Mouse (Mus musculus): ENCODE measurements around the gene Nol9. TPM values are rescaled to one million over a fixed set of nuclear protein-coding genes. Genes with fewer than 3 reads are reported as not detected.
A peak's percentile ranks its signal among the peaks of the same experiment; 100 is the strongest.

Gene Nol9
- polyA plus RNA-seq, 1 experiment from 2014 or later: 33.5 TPM

DNA sequence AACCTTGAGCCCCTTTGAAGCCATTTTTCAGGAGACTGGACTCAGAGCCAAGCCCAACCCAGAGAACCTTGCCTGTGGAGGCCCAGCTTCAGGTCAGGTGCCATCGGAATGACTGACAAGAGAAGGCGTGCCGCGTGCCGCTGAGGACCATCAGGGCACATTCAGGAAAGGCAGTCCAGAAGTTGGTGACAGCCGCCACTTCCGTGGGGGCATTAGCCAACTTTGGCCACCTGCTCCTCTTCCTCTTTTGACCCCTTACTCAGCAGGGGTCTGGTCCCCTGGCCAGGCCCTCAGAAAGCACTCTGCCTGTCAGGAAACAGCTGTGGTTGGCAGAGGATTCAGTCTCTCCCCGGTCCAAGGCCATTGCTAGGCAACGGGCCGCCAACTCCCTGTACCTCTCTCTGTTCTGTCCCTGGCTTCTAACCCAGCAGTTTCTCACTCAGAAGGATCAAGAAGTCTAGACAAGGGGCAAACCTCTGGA lies 33.0 kb downstream of the Nol9 start, which contains the start of gene Plekhg5:
Gene Plekhg5 (plus strand): TSS at position 378 of the 481 bp plus-strand sequence.
- Histone ChIP-seq H3K9me3 (no peaks in the 10 kb centered on the region), H3K27me3 (replicated peaks) (no peaks in the 10 kb centered on the region), H3K27ac (no peak within 1 kb of the TSS), H3K9ac (no peak within 1 kb of the TSS), H3K4me2 (replicated peaks) (no peak within 1 kb of the TSS), H3K4me1 (0 out of 2 replicates have a peak, but pooled peaks cover 4% of the 10 kb centered on the region), H3K36me3 (no peaks in the 10 kb centered on the region), H3K4me3 (no peak within 1 kb of the TSS)
- ATAC-seq (ENCODE audit: low FRiP score, low read depth): no peak
- 69% methylated on average over 10 of the region's 10 CpGs for WGBS

DNA sequence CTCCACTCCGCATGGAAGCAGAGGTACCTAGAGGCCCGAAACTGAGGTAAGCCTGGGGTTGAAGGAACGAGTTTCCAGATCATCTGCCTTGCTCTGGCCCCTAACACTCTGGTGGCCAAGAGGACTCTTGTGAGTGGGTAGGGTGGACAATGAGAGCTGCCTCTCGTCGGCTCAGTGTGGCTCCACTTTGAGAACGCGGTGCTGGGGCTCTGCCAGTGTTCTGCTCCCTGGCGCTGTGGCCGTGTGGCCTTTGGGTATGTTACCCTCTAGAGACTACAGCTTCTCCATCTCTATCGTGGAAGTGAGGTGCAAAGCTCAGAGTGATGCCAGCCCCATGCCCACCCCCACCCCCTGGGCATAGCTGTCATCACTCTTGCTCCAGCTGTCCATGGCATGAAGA lies 33.5 kb downstream of the Nol9 start:
- no peak overlapping the region for H3K9ac ChIP-seq
- no peaks in the 10 kb centered on the region for H3K36me3 ChIP-seq
- 79% methylated on average over 10 of the region's 10 CpGs for WGBS
- no peaks in the 10 kb centered on the region for H3K27me3 ChIP-seq (replicated peaks)
- no peaks in the 10 kb centered on the region for H3K9me3 ChIP-seq
- no peak for ATAC-seq (ENCODE audit: low FRiP score, low read depth)
- no peak overlapping the region for H3K27ac ChIP-seq
- 0 out of 2 replicates have a peak, but pooled peaks cover 4% of the 10 kb centered on the region for H3K4me1 ChIP-seq
- no peak overlapping the region for H3K4me3 ChIP-seq
- H3K4me2 ChIP-seq (replicated peaks): no peak overlapping the region

DNA sequence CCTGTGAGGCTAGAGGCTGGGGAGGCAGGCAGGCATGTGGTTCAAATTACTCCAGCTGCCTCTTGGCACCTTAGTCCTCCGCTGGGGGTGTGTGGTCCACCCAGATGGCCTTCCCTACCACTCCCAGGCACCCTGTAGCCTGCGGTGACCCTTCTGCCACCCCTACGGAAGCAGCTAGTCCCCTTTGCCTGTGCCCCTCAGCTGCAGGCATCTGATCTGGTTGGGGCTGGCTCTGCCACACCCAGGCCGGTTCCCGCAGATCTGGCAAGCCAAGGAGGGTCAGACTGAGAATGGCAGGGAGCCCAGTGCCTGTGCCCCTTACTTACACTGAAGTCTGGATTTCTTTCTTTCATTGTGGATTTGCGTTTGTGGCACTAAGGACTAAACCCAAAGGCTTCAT lies 34.6 kb downstream of the Nol9 start:
- H3K4me3 ChIP-seq: no peak overlapping the region
- H3K27ac ChIP-seq: no peak overlapping the region
- no peak for ATAC-seq (ENCODE audit: low FRiP score, low read depth)
- WGBS: 87% methylated on average over 6 of the region's 6 CpGs
- no peaks in the 10 kb centered on the region for H3K36me3 ChIP-seq
- no peak overlapping the region for H3K4me2 ChIP-seq (replicated peaks)
- no peaks in the 10 kb centered on the region for H3K9me3 ChIP-seq
- no peak overlapping the region for H3K9ac ChIP-seq
- 0 out of 2 replicates have a peak, but pooled peaks cover 4% of the 10 kb centered on the region for H3K4me1 ChIP-seq
- H3K27me3 ChIP-seq (replicated peaks): no peaks in the 10 kb centered on the region

DNA sequence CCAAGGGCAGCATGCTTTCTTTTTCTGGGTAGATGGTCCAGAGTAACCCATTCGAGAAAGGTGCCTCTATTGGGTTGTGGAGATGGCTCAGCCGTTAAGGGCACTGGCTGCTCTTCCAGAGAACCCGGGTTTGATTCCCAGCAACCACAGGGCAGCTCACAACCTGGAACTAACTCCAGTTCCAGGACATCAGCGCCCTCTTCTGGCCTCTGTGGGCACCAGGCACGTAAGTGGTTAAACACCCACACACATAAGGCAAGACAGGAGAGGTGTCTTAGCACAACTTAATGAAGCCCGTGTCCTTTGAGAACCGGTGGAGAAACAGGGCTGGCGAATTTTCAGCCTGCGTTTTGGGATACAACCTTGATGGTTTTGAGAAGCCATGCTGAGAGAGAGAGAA lies 35.4 kb downstream of the Nol9 start:
- ATAC-seq (ENCODE audit: low FRiP score, low read depth): no peak
- WGBS: 81% methylated on average over 9 of the region's 9 CpGs
- Histone ChIP-seq H3K36me3 (no peaks in the 10 kb centered on the region), H3K9ac (no peak overlapping the region), H3K4me1 (0 out of 2 replicates have a peak, but pooled peaks cover 4% of the 10 kb centered on the region), H3K4me2 (replicated peaks) (no peak overlapping the region), H3K27me3 (replicated peaks) (no peaks in the 10 kb centered on the region), H3K4me3 (no peak overlapping the region), H3K9me3 (no peaks in the 10 kb centered on the region), H3K27ac (no peak overlapping the region)

DNA sequence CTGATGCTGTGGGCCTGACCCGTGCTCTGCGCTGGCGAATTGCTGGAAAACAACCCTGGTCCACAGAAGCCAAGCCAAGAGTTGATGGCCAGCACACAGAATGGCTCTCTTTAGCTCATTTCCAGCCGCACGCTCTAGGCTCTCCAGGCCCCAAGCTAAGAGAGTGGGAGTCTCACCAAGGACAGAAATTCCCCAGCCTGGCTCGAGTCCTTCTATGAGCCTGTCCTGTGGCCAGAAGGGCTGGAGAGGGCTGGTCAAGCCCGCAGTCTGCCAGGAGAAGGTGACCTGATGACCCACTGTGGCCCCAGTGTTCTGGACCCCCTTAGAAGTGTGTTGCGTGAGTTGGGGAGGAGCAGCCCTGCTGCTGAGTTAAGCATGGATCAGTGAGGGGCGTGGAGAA lies 38.1 kb downstream of the Nol9 start:
- WGBS: 93% methylated on average over 9 of the region's 9 CpGs
- Histone ChIP-seq H3K4me1 (0 out of 2 replicates have a peak, but pooled peaks cover 4% of the 10 kb centered on the region), H3K27ac (no peak overlapping the region)

DNA sequence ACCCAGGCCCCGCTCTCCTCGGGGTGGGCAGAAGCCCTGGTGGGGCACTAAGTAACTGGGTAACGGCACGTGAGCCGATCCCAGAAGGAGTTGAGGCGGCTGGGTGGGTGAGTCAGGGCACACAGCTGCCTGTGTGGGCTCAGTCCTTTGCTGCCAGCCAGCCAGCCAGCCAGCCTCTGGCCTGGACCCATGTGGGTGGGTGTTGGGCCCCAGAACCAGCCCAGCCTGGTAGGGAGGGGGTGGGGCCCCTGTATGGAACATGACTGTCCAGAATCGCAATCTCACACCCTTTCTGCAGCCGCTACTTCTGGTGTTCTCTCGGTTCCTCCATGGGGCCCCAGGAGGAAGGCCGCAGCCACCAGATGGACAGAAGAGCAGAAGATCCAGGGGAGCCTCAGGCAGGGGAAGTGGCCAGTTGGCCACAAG lies 39.0 kb downstream of the Nol9 start:
- 94% methylated on average over 10 of the region's 10 CpGs for WGBS
- no peaks in the 10 kb centered on the region for H3K9me3 ChIP-seq
- no peaks in the 10 kb centered on the region for H3K27me3 ChIP-seq (replicated peaks)
- no peak overlapping the region for H3K9ac ChIP-seq
- no peak overlapping the region for H3K27ac ChIP-seq
- no peaks in the 10 kb centered on the region for H3K4me1 ChIP-seq
- H3K36me3 ChIP-seq: no peaks in the 10 kb centered on the region
- ATAC-seq (ENCODE audit: low FRiP score, low read depth): no peak
- H3K4me3 ChIP-seq: no peak overlapping the region
- no peak overlapping the region for H3K4me2 ChIP-seq (replicated peaks)

More for the DNA sequence above, 38.1 kb downstream of the Nol9 start:
- H3K9me3 ChIP-seq: no peaks in the 10 kb centered on the region
- H3K27me3 ChIP-seq (replicated peaks): no peaks in the 10 kb centered on the region
- H3K36me3 ChIP-seq: no peaks in the 10 kb centered on the region
- no peak overlapping the region for H3K9ac ChIP-seq
- H3K4me3 ChIP-seq: no peak overlapping the region
- H3K4me2 ChIP-seq (replicated peaks): no peak overlapping the region
- ATAC-seq (ENCODE audit: low FRiP score, low read depth): no peak

DNA sequence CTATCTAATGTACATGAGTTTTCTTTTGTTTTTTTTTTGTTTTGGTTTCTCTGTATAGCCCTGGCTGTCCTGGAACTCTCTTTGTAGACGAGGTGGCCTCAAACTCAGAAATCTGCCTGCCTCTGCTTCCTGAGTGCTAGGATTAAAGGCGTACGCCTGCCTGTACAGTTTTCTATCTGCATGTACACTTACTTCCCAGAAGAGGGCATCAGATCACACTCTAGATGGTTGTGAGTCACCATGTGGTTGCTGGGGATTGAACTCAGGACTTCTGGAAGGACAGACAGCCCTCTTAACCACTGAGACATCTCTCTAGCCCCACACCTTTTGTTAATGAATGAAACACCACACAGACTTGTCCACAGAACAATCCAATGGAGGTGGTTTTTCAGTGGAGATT lies 40.1 kb downstream of the Nol9 start:
- no peak overlapping the region for H3K9ac ChIP-seq
- ATAC-seq (ENCODE audit: low FRiP score, low read depth): no peak
- WGBS: 96% methylated on average over 3 of the region's 3 CpGs
- no peak overlapping the region for H3K4me2 ChIP-seq (replicated peaks)
- no peaks in the 10 kb centered on the region; the same call in 1 of the 2 replicates for H3K27me3 ChIP-seq (replicated peaks)
- H3K9me3 ChIP-seq: no peaks in the 10 kb centered on the region
- H3K36me3 ChIP-seq: no peaks in the 10 kb centered on the region
- H3K27ac ChIP-seq: no peak overlapping the region
- H3K4me3 ChIP-seq: no peak overlapping the region
- H3K4me1 ChIP-seq: no peaks in the 10 kb centered on the region

DNA sequence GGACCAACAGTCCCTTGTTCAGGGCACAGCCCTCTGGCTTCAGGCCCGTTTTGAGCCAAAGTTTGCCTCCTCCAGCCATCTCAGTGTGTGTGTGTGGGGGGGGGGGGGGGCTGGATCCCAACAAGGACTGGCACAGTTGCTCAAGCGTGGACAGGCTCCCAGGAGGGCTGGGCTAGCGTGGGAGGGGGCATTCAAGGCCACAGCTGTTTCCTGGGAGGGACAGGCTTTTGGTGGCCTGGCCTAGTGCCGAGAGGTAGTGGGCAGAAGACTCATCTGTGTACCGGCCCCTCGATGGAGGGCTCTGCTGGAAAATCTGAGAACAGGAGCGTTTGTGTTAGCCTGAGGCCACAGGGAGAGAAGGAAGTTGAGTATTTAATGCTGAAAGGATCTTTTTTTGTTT lies 40.8 kb downstream of the Nol9 start:
- Histone ChIP-seq H3K4me3 (no peak overlapping the region), H3K4me1 (no peaks in the 10 kb centered on the region), H3K9me3 (no peaks in the 10 kb centered on the region), H3K36me3 (no peaks in the 10 kb centered on the region), H3K27me3 (replicated peaks) (no peaks in the 10 kb centered on the region; the same call in 1 of the 2 replicates), H3K27ac (no peak overlapping the region), H3K9ac (no peak overlapping the region), H3K4me2 (replicated peaks) (no peak overlapping the region)
- WGBS: 81% methylated on average over 7 of the region's 7 CpGs
- no peak for ATAC-seq (ENCODE audit: low FRiP score, low read depth)

DNA sequence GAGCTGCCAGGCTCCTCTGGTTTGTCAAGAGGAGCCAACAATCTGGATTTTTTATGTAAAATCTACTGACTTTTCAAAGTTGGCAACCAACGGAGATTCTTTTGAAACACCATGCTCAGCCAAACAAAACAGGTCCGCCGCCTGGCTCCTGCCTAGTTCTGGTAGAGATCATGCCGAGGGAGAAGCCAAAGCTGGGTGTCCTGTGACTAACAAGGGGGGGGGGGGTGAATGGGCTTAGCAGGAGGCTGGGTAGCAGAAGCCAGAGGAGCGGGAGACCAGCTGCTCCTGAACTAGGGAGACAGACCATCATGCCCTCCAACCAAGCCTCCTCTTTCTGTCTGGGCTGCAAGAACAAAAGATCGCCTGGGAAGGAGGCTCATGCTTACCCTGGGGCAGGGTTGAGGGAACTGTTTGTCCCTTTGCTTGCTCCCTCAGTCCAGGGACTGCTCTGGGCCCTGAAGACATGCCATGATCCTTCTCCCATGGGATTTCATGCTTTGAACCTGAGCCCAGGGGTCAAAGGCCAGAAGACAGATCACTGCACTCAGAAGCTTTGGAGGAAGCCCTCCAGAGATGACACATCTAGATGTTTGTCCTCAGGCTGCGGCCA lies 44.6 kb downstream of the Nol9 start:
- H3K9ac ChIP-seq: no peak overlapping the region
- no peak overlapping the region for H3K27ac ChIP-seq
- peaks cover 20% of the 10 kb centered on the region for H3K4me1 ChIP-seq
- 63% methylated on average over 7 of the region's 7 CpGs for WGBS
- H3K4me3 ChIP-seq: no peak overlapping the region
- peaks cover 3% of the 10 kb centered on the region; the same call in 1 of the 2 replicates for H3K27me3 ChIP-seq (replicated peaks)
- no peaks in the 10 kb centered on the region for H3K9me3 ChIP-seq
- no peak overlapping the region for H3K4me2 ChIP-seq (replicated peaks)
- no peaks in the 10 kb centered on the region for H3K36me3 ChIP-seq
- no peak for ATAC-seq (ENCODE audit: low FRiP score, low read depth)

DNA sequence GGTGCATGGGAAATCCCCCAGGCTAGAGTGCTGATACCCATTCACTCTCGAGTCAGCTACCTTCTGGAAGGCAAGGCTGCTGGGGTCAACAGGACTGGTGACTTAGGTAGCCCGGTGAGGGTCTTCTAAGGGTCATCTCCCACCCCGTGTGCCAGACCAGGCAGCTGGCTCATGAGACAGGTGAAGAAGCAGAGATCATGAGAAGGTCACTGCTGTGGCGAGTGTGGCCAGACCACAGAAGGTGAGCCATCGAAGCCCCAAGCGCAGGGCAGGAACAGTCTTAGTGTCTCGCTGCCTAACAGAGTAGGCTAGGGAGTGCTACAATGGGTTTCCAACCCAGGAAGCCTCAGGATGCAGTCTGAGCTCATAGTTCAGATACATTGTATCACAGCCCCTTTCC lies 45.5 kb downstream of the Nol9 start:
- no peak overlapping the region for H3K4me2 ChIP-seq (replicated peaks)
- H3K36me3 ChIP-seq: no peaks in the 10 kb centered on the region
- peaks cover 3% of the 10 kb centered on the region; the same call in 1 of the 2 replicates for H3K27me3 ChIP-seq (replicated peaks)
- peaks cover 21% of the 10 kb centered on the region for H3K4me1 ChIP-seq
- WGBS: 88% methylated on average over 7 of the region's 7 CpGs
- no peaks in the 10 kb centered on the region for H3K9me3 ChIP-seq
- H3K9ac ChIP-seq: no peak overlapping the region
- no peak overlapping the region for H3K27ac ChIP-seq
- no peak for ATAC-seq (ENCODE audit: low FRiP score, low read depth)
- no peak overlapping the region for H3K4me3 ChIP-seq

DNA sequence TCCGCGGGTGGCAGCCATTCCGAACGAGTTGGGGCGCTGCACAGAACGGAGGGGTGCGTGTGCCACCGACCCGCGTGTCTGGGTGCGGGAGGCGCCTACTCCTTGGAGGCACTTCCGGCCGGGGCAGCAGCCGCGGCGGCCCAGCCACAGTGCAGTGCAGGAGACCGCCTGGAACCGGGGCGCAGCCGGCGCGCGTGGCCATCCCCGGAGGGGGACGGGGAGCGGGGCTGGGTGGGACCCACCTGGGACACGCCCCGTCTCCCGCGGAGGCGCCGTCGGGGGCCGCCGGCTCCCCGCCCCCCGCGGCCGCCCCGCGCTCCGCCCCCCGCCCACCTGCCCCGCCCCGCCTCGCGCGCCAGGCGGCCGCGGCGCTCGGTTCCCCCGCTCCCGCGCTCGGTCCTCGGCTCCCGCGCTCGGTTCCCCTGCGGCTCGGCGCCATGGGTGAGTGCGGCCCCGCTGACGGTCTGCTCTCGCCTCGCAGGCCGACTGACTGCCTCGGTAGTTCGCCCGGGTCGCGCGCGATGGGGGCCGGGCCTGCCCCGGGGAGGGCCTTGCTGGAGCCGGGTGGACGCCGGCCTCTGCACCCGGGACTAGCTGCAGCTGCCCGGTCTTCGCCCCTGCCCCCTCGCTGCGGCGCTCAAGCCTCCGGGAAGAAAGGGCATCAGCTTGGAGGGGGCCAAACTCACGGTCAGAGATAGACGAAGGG lies 47.5 kb downstream of the Nol9 start:
- no peaks in the 10 kb centered on the region for H3K9me3 ChIP-seq
- H3K27ac ChIP-seq: no peak overlapping the region
- no peaks in the 10 kb centered on the region for H3K36me3 ChIP-seq
- under 1% methylated on average over 89 of the region's 92 CpGs for WGBS
- peak overlapping the region; percentile 86 for H3K9ac ChIP-seq
- peak overlapping the region; percentile 70 for H3K4me3 ChIP-seq
- H3K4me1 ChIP-seq: peaks cover 21% of the 10 kb centered on the region
- ATAC-seq (ENCODE audit: low FRiP score, low read depth): peak; percentile 82
- H3K4me2 ChIP-seq (replicated peaks): peak overlapping the region; percentile 93
- peaks cover 3% of the 10 kb centered on the region; the same call in 1 of the 2 replicates for H3K27me3 ChIP-seq (replicated peaks)

DNA sequence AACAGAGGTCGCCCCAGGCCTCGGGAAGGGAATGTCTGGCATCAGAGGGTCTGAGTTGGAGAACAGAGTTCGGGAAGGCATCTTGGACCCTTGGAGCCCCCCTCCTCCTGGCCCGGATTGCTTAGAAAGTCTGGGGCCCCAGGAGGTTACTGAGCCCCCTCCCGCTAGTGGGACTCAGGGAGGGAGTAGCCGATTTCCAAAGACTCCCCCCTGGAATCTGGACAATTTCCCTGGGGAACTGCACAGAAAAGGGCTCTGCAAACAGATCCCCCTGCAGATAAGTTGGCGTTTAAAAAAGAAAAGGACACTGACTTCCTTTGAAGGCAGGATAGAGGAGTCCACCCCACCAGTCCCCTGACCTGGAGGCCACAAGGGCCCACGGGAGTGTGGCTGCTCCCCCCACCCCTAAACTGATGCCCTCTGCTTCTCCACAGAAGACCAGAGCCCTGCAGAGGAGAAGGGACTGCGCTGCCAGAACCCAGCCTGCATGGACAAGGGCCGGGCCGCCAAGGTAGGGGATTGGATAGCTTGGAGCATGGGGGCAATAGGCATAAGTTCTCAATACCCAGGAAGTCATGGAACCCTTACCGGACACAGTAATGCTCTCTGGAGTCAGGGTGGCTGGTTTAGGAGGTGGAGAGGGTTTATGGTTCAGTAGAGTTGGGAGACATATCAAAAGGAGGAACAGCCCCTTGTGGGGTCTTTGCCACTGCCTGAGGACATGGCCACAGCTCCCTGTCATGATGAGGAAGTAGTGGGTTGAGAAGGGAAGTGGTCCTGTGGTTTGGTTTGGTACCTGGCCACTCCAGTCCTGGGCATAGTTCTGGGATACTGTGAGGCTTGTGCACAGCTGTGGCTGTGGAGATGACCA lies 48.3 kb downstream of the Nol9 start:
- peaks cover 3% of the 10 kb centered on the region; the same call in 1 of the 2 replicates for H3K27me3 ChIP-seq (replicated peaks)
- H3K36me3 ChIP-seq: no peaks in the 10 kb centered on the region
- H3K9ac ChIP-seq: peak overlapping the region; percentile 86
- peaks cover 21% of the 10 kb centered on the region for H3K4me1 ChIP-seq
- H3K9me3 ChIP-seq: no peaks in the 10 kb centered on the region
- peak overlapping the region; percentile 93 for H3K4me2 ChIP-seq (replicated peaks)
- H3K27ac ChIP-seq: no peak overlapping the region
- H3K4me3 ChIP-seq: peak overlapping the region; percentile 70
- 3% methylated on average over 12 of the region's 12 CpGs for WGBS
- peak; percentile 29; the same call in 1 of the 2 replicates for ATAC-seq (ENCODE audit: low FRiP score, low read depth)
